Mouse (Mus musculus): ENCODE data around the gene Zfp28. TPM values are rescaled to one million over a fixed set of nuclear protein-coding genes. Genes with fewer than 3 reads are reported as not detected.

Gene Zfp28
- 12.0 and 15.1 TPM in 2 replicates for polyA plus RNA-seq (2015; fragmentation: Nextera tagmentation; extraction: Ambion mirVana)

DNA sequence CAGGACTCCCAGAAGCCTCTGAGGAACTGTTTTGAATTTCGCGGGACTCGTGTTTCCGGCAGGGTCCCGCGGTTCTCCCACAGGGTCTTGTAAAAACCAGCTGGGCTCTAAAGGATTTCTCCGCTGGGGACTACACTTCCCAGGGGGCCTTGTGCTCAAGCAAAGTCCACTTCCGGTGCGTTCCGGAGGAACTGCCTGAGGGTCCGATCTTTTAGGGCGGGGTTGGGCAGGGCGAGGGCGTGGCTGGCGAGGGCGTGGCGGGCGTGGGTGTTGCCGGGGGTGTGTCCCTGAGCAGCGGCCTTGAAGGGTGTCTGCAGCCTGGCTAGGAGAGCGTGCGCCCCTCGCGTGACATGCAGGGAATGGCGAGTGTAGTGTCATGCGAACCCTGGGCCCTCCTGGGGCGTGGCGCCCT is at the start of gene Zfp28:
Gene Zfp28, plus strand, starts transcription at position 252 of the 412 bp plus-strand sequence.
- Histone ChIP-seq H3K4me2 (peak within 1 kb of the TSS; percentile 82), H3K36me3 (peaks cover 39% of the 10 kb centered on the region), H3K4me3 (peak within 1 kb of the TSS; percentile 70), H3K4me1 (replicated peaks) (peaks cover 23% of the 10 kb centered on the region), H3K27ac (replicated peaks) (peak within 1 kb of the TSS; percentile 47; the same call in 1 of the 2 replicates), H3K9me3 (no peaks in the 10 kb centered on the region), H3K27me3 (no peaks in the 10 kb centered on the region), H3K9ac (peak within 1 kb of the TSS; percentile 81)
- peak; percentile 96 for ATAC-seq (ENCODE audit: low read depth)
- under 1% methylated on average over 28 of the region's 28 CpGs for WGBS

DNA sequence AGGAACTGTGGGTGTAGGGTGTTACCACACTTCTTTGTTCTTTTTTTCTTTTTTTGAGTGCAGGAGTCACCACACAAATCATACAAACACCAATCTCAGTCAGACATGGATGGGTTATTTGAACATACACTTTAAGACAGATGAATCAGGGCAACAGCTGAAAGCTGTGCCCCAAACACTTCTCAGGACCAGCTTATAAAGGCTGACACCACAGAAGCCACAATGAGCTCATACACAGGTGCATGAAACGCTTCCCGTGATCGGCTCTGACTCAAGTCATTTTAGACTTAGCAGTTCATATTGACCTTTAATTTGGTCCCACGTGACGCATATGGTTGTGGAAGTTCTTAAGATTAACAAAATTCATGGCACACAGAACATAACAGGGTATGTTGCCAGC is 43.2 kb upstream of the Zfp28 start:
- Histone ChIP-seq H3K4me3 (no peak overlapping the region), H3K9me3 (no peaks in the 10 kb centered on the region), H3K4me1 (replicated peaks) (peaks cover 5% of the 10 kb centered on the region), H3K27ac (replicated peaks) (no peak overlapping the region), H3K9ac (no peak overlapping the region), H3K27me3 (no peaks in the 10 kb centered on the region), H3K4me2 (no peak overlapping the region), H3K36me3 (no peaks in the 10 kb centered on the region)
- ATAC-seq (ENCODE audit: low read depth), result no peak
- 82% methylated on average over 5 of the region's 5 CpGs for WGBS

DNA sequence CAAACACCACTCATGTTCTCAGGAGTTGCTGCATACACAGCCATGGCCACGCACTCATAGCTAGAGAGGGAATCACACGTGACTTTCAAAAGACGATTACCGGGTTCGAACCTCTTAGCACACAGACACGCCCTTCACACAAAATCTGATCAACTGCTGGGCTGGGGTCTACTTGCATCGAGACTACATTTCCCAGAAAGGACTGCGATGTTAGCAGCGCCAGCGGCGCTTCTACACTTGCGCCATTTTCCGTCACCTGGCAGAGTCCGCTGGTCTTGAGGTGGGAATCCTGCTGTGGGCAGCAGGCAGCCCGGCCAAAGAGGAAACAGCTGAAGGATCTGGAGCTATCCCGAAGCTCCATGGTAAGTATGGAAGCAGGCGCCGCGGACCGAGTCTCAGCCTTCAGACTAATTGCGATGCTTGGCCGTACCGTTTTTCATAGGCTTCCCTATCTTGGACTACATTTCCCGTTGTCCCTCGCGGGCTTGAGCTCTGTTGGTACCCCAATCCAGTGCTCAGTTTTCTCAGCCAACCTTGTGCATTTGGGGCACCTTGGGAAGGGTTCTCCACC is 39.5 kb upstream of the Zfp28 start, which contains the start of gene Gm3854:
Gene Gm3854, plus strand, starts transcription at position 259 of the 571 bp plus-strand sequence.
- under 1% methylated on average over 26 of the region's 26 CpGs for WGBS
- no peaks in the 10 kb centered on the region for H3K9me3 ChIP-seq

DNA sequence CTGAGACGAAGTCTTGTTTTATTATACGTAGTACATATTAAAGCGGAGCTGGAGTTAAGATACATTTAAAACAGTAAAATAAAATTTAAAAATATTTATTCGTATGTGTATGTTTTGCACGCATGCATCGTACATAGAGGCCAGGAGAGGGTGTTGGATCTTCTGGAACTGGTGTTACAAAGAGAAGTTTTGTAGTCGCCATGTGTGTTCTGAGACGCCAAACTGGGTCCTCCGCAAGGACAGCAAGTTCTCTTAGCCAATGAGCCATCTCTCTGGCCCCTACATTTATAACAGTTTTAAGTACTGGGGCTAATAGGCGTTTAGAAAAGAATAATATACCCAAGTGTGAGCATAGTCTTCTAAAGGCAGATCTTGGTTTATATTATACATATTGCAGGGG is 39.0 kb upstream of the Zfp28 start:
- Histone ChIP-seq H3K4me2 (peak overlapping the region; percentile 55), H3K27me3 (no peaks in the 10 kb centered on the region), H3K27ac (replicated peaks) (no peak overlapping the region), H3K4me3 (peak overlapping the region; percentile 65), H3K36me3 (no peaks in the 10 kb centered on the region), H3K9me3 (no peaks in the 10 kb centered on the region), H3K4me1 (replicated peaks) (peaks cover 5% of the 10 kb centered on the region), H3K9ac (peak overlapping the region; percentile 69)
- 35% methylated on average over 10 of the region's 10 CpGs for WGBS
- ATAC-seq (ENCODE audit: low read depth), result peak; percentile 29

More for the DNA sequence above, 39.5 kb upstream of the Zfp28 start, which contains the start of gene Gm3854:
- peak within 1 kb of the TSS; percentile 65 for H3K4me3 ChIP-seq
- H3K9ac ChIP-seq, result peak within 1 kb of the TSS; percentile 69
- peaks cover 5% of the 10 kb centered on the region for H3K4me1 ChIP-seq (replicated peaks)
- ATAC-seq (ENCODE audit: low read depth), result peak; percentile 92
- peak within 1 kb of the TSS; percentile 55 for H3K4me2 ChIP-seq
- H3K27ac ChIP-seq (replicated peaks), result peak within 1 kb of the TSS; percentile 86
- no peaks in the 10 kb centered on the region for H3K36me3 ChIP-seq
- no peaks in the 10 kb centered on the region for H3K27me3 ChIP-seq

DNA sequence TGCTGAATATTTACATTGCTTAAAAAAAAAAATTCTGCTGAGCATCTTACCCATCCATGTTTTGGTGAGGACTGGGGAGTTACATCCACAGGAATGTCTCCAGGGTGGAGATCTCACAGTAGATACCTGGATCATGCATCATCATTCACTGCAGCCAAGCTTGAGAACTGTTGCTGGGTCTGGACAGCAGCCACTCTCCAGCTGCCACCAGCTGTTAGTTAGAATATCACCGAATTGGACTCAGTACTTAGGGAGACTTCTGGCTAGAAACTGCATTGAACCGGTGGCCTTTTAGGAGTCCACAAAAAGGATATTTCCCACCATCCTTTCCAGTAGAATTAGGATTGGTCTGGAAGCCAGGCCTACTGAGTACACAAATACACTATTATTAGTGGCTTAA is 25.0 kb upstream of the Zfp28 start:
- ATAC-seq (ENCODE audit: low read depth), result no peak
- 67% methylated on average over 2 of the region's 2 CpGs for WGBS
- Histone ChIP-seq H3K27me3 (no peaks in the 10 kb centered on the region), H3K4me2 (no peak overlapping the region), H3K36me3 (peaks cover 18% of the 10 kb centered on the region), H3K9ac (no peak overlapping the region), H3K4me3 (no peak overlapping the region), H3K4me1 (replicated peaks) (no peaks in the 10 kb centered on the region; the same call in 1 of the 2 replicates), H3K9me3 (no peaks in the 10 kb centered on the region), H3K27ac (replicated peaks) (no peak overlapping the region)

DNA sequence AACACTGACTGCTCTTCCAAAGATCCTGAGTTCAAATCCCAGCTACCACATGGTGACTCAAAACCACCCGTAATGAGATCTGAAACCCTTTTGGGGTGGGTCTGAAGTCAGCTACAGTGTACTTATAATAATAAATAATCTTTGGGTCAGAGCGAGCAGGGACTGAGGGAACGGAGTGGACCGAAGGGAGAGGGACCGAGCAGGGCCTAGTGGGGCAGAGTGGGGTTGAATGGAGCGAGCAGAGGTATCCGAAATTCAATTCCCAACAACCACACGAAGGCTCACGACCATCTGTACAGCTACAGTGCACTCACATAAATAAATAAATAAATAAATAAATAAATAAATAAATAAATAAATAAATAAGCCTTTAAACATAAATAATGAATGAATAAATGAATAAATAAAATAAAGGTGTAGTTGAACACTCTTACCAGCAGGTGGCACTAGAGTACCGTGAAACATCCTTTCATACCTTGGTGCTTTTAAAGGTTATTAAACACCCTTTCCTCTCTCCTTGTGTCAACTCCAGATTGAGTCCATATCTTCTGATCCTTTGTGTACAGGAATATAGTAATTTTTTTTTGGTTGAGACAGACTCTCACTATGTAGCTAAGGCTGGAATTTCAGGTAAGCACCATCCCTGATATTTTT is 24.0 kb upstream of the Zfp28 start:
- Histone ChIP-seq H3K9me3 (no peaks in the 10 kb centered on the region), H3K4me3 (no peak overlapping the region), H3K4me1 (replicated peaks) (peaks cover 6% of the 10 kb centered on the region), H3K9ac (no peak overlapping the region), H3K27ac (replicated peaks) (no peak overlapping the region; the same call in 1 of the 2 replicates), H3K36me3 (peaks cover 9% of the 10 kb centered on the region), H3K27me3 (no peaks in the 10 kb centered on the region), H3K4me2 (no peak overlapping the region)
- 57% methylated on average over 10 of the region's 10 CpGs for WGBS
- no peak for ATAC-seq (ENCODE audit: low read depth)

DNA sequence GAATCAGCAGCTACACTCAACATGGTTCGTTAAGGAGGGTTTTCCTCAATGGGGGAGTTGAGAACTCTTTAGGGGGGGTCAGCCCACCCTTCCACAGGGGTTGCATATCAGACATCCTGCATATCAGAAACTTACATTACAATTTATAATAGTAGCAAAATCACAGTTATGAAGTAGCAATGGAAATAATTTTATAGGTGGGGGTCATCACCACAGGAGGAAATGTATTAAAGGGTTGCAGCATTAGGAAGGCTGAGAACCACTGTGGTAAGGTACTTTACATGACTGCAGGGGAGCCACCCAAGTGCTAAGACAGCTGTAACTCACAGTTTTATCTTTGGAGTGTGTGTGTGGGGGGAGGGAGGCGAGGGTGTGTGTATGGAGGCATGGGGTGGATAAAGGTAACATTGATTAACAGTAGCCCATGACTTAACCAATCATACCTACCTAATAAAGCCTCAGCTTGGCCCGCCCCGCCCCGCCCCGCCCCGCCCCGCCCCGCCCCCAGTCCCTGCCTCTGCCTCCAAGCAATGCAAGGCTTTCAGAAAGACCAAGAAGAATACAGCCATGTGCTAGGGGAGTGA is 22.5 kb upstream of the Zfp28 start:
- H3K4me2 ChIP-seq, result no peak overlapping the region
- no peaks in the 10 kb centered on the region for H3K36me3 ChIP-seq
- peaks cover 10% of the 10 kb centered on the region for H3K4me1 ChIP-seq (replicated peaks)
- no peak overlapping the region for H3K27ac ChIP-seq (replicated peaks)
- H3K27me3 ChIP-seq, result no peaks in the 10 kb centered on the region
- 7% methylated on average over 9 of the region's 9 CpGs for WGBS
- no peak overlapping the region for H3K4me3 ChIP-seq
- H3K9me3 ChIP-seq, result no peaks in the 10 kb centered on the region
- no peak overlapping the region for H3K9ac ChIP-seq
- no peak for ATAC-seq (ENCODE audit: low read depth)

DNA sequence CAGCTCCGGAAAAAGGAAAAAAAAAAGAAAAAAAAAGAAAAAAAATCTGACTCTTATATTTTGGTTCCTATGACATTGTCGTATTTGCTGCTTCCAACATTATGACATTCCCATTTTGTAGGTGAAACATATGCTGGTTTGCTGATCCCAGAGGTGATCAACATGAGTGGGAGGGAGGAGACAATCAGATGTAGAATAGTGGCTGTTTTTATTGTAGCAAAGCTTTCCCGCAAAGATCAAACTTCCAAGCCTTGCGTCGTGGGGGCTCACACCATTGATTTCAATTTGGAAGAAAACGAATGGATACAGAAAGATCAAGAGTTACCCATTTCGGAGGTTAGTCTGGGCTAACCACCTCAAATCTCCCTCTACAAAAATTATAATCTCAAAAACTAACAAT is 21.3 kb upstream of the Zfp28 start:
- Histone ChIP-seq H3K27me3 (no peaks in the 10 kb centered on the region), H3K4me1 (replicated peaks) (peaks cover 10% of the 10 kb centered on the region), H3K9ac (peak overlapping the region; percentile 63), H3K36me3 (no peaks in the 10 kb centered on the region), H3K9me3 (no peaks in the 10 kb centered on the region), H3K4me3 (peak overlapping the region; percentile 51), H3K27ac (replicated peaks) (peak overlapping the region; percentile 88), H3K4me2 (peak overlapping the region; percentile 57)
- ATAC-seq (ENCODE audit: low read depth), result no peak
- 18% methylated on average over 7 of the region's 7 CpGs for WGBS

DNA sequence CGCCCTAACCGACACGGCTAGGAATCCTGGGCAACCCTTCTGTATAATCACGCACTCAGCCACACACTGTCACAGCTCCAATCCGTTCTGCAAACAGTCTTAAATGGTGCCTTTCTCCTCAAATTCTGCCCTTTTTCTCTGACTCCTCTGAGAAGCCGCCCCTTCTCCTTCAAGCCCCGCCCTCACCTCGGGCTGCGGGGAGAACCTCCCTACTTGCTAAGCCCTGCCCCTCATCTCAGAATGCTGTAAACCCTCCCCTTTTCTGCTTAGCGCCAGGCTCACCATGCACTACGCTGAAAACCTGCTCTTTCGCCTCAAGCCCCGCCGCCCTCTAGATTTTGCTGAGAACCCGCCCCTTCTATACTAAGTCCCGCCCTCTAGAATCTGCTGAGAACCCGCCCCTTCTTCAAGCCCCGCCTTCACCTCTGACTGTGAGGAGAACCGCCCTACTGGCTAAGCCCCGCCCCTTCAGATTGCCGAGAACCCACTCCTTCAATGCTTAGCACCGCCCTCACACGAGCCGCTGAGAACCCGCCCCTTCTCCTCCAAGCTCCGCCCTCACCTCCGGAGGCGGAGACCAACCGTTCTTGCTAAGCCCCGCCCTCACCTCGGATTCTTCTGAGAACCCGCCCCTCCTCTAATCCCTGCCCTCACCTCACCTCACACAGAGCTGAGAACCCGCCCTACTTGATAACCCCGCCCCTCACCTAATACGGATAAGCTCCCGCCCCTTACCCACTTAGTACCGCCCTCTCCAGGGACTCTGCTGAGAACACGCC is 20.6 kb upstream of the Zfp28 start:
- Histone ChIP-seq H3K4me2 (peak overlapping the region; percentile 57), H3K27ac (replicated peaks) (peak overlapping the region; percentile 88), H3K27me3 (no peaks in the 10 kb centered on the region), H3K4me1 (replicated peaks) (peaks cover 10% of the 10 kb centered on the region), H3K36me3 (no peaks in the 10 kb centered on the region), H3K9ac (peak overlapping the region; percentile 63), H3K4me3 (peak overlapping the region; percentile 51), H3K9me3 (no peaks in the 10 kb centered on the region)
- under 1% methylated on average over 38 of the region's 38 CpGs for WGBS
- ATAC-seq (ENCODE audit: low read depth), result peak; percentile 93

DNA sequence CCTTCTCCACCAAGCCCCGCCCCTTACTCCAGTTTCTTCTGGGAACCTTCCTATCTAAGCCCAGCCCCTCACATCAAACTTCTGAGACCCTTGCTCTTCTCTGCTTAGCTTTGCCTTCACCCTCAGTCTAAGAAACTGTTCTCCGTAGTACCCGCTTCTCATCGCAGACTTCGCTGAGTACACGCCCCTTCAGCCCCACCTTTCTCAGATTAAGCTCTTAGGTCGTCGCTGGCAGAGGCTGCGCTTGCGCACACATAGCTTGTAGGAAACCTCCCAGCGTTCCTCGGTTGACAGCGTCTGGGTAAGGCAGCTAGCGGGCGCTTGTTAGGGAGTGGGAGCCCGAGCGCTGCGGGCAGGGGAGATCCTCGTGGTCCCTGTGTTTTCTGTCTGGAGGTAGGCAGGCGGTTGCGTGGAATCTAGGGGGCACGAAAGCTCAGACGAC is 20.0 kb upstream of the Zfp28 start, which contains the start of gene Zfp78:
Gene Zfp78, plus strand, starts transcription at position 234 of the 442 bp plus-strand sequence.
- peak within 1 kb of the TSS; percentile 73 for H3K9ac ChIP-seq
- no peaks in the 10 kb centered on the region for H3K27me3 ChIP-seq
- H3K4me2 ChIP-seq, result peak within 1 kb of the TSS; percentile 57
- H3K9me3 ChIP-seq, result no peaks in the 10 kb centered on the region
- H3K36me3 ChIP-seq, result no peaks in the 10 kb centered on the region
- peak within 1 kb of the TSS; percentile 88 for H3K27ac ChIP-seq (replicated peaks)
- peaks cover 10% of the 10 kb centered on the region for H3K4me1 ChIP-seq (replicated peaks)
- peak within 1 kb of the TSS; percentile 51 for H3K4me3 ChIP-seq
- WGBS, result under 1% methylated on average over 23 of the region's 23 CpGs
- ATAC-seq (ENCODE audit: low read depth), result peak; percentile 86

DNA sequence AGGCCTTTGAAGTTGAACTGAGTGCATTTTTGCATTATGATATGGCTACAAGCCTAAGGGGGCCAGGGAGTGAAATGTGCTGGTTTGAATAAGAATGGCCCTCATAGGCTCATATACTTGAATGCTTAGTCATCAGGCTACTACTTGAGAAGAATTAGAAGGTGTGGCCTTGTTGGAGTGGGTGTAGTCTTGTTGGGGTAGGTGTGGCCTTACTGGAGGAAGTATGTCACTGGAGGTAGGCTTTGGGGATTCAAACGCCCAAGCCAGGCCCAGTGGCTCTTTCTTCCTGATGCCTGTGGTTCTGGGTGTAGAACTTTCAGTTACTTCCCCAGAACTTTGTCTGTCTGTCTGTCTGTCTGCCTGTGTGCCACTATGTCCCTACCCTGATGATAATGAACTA is 18.3 kb upstream of the Zfp28 start:
- no peaks in the 10 kb centered on the region for H3K9me3 ChIP-seq
- H3K4me1 ChIP-seq (replicated peaks), result peaks cover 10% of the 10 kb centered on the region
- no peak for ATAC-seq (ENCODE audit: low read depth)
- no peak overlapping the region for H3K4me3 ChIP-seq
- WGBS, result 58% methylated on average over 1 of the region's 1 CpGs
- no peak overlapping the region for H3K27ac ChIP-seq (replicated peaks)
- H3K27me3 ChIP-seq, result no peaks in the 10 kb centered on the region
- H3K9ac ChIP-seq, result no peak overlapping the region
- H3K36me3 ChIP-seq, result no peaks in the 10 kb centered on the region
- H3K4me2 ChIP-seq, result no peak overlapping the region

Data from neural tube, embryonic 13.5 days (tissue).